Mouse (Mus musculus): ENCODE data around the gene Dnajb6. TPM values are rescaled to one million over a fixed set of nuclear protein-coding genes. Genes with fewer than 3 reads are reported as not detected.
"Not testable (repeated sequence)": the region's sequence is repeated elsewhere in the genome, so short reads cannot be mapped to it uniquely, and the experiment has no call there.

Gene Dnajb6
- total RNA-seq (2017): 148 and 155 TPM in 2 replicates

DNA sequence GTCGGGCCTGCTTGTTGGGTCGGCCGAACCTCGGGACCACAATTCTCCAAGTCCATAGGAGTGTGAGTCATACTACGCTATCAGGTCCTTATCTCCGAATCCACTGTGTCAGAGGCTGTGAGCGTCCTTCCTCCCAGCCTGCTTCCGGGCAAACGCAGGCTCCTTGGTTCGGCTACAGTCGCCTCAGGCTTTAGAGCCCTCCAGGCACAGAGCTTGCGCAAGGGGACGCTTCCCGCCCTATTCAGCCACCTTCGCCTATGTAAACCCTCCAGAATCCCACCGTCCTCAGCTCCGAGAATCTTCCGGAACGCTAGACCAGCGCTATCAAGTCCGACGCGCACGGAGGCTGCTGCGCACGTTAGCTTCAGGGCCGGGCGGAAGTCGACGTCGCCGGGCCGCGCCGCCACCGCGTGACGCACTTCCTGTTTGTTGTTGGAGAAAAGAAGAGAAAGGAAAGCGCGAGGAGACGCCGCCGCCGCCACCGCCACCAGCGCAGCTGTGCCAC is at the start of gene Dnajb6, which contains the start of gene Gm5129:
Gene Dnajb6, plus strand, starts transcription at position 132 of the 505 bp plus-strand sequence.
Gene Gm5129, minus strand, starts transcription at position 380 of the 505 bp plus-strand sequence.
- ATAC-seq (replicated peaks; ENCODE audit: low read depth, poor library complexity, severe bottlenecking): peak; percentile 79

DNA sequence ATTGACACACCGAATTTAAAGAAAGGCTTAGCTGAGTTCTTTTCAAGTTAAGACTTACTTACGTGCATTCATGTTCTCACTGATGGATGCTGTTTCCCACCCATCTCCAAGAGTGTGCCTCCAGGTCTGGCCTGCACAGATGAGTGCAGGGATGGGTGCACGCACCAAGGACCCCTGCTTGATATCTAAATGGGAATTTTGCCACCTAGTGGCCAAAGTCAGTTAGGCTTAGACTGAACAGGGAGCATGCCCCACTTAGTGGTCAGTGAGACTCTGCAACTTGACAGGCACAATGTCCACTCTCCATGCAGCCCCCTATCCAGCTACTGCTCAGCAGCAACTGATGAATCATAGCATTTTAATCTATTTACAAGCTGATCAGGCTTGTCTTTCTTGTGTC is 47.8 kb upstream of the Dnajb6 start:
- peak; percentile 73 for ATAC-seq (replicated peaks; ENCODE audit: low read depth, poor library complexity, severe bottlenecking)

DNA sequence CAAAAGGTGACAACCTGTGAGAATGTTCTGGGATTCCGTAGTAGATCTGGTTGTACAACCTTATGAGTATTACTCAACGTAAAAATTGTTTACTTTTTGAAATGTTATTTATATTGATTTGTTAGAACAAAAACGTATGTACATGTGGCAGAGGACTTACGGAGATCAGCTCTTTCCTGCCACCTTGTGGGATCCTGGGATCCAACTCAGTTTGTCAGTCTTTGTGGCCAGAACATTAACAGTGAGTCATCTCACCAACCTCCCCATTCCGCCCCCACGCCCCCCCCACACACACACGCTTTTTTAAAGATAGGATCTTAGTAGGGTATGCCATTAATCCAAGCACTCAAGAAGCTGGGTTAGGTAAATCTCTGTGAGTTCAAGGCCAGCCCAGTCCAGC is 47.1 kb upstream of the Dnajb6 start:
- ATAC-seq (replicated peaks; ENCODE audit: low read depth, poor library complexity, severe bottlenecking): no peak

DNA sequence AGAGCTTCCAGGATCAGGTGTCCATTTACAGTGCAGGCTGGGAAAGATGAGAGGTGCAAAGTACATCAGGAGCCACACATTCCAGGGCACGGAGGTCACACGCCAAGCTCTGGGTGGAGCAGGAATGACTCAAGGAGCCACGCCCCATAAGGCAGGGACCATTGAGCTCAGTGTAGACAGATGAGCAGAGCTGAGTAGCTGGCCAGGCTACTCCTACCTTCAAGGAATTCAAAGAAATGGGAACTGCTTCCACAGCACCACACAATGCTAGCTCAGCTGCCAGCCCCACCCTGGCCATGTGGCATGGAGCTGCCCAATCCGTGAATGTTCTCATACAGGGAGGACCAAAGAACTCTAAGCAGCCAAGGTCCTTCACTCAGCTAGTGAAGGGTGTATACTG is 37.0 kb upstream of the Dnajb6 start:
- ATAC-seq (replicated peaks; ENCODE audit: low read depth, poor library complexity, severe bottlenecking): no peak

DNA sequence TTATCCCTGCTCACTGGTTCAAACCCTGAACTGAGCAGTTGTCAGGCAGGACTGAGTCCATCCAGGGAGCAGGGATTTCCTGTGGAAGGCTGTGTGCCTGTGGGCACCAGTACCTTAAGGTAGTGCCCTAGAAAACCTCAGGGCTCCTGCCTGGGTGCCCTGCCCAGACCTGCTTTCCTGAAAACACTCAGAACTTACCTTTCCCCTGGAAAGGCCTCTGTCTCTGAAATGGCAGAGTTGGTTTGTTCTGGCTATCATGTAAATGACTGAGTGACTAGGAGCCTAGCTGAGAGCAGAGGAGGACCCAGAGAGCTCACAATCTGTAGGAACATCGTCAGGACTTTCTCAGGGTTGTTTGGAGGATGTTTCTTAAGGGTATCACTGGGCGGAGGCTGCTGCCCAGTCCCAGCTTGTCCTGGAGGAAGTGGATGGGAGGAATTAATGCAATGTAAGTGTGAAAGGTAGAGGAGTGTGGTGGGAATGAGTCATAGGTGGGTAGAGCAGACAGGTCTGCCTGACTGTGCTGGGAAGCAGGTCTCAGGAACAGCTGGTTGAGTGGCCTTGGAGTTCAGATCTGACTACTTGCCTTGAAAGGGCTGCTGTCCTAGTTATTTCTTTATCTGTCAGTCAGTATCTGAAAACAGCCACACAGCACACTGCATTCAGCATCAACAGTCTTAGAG is 35.8 kb upstream of the Dnajb6 start:
- no peak for ATAC-seq (replicated peaks; ENCODE audit: low read depth, poor library complexity, severe bottlenecking)

DNA sequence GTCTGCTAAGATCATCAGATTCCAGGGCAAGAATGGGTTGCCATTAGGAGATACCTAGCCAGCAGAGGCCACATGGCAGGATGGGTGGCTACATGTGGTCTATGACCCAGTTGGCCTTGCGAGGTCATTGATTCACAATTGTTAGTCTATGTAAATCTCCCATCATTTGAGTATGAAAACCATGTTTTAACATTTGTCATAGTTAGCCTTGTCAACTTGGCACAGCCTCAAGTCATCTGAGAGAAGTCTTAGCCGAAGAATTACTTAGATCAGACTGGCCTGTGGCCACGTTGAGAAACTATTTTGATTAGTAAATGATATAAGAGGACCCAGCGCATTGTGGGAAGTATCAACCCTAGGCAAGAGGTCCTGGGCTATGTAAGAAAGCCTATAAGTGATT is 28.2 kb upstream of the Dnajb6 start:
- ATAC-seq (replicated peaks; ENCODE audit: low read depth, poor library complexity, severe bottlenecking): no peak

DNA sequence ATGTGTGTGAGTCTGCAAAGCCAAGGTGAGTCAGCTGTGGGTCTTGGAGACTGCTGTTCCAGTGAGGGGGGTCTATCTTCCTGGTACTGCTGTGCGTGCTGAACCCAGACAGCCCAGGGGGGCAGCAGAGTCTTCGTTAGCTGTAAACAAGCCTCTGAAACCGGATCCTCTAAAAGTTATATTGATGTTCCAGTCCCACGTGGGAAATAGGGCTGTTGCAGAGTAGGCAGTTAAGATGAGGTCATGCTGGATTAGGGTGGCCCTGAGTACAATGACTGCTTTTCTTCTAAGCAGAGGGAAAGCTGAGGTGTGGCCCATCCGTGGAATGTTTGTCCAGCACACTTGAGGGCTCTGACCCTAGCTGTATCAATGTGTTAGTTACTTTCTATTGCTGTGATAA is 27.2 kb upstream of the Dnajb6 start:
- ATAC-seq (replicated peaks; ENCODE audit: low read depth, poor library complexity, severe bottlenecking): no peak

DNA sequence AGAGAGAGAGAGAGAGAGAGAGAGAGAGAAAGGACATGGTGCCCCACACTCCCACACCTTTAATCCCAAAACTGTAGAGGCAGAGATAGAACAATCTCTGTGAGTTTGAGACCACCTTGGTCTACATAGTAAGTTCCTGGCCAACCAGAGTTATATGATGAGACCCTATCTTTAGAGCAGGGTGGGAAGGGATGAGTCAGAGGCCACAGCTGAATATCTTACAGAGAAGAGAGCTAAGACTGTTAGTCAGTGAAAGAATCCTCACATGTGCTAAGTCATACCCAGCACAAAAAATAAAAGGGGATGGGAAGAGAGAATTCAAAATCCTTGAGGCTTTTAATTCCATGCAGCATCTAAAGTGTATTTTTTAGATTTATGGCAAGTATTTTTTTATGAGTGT is 23.9 kb upstream of the Dnajb6 start:
- no peak for ATAC-seq (replicated peaks; ENCODE audit: low read depth, poor library complexity, severe bottlenecking)

DNA sequence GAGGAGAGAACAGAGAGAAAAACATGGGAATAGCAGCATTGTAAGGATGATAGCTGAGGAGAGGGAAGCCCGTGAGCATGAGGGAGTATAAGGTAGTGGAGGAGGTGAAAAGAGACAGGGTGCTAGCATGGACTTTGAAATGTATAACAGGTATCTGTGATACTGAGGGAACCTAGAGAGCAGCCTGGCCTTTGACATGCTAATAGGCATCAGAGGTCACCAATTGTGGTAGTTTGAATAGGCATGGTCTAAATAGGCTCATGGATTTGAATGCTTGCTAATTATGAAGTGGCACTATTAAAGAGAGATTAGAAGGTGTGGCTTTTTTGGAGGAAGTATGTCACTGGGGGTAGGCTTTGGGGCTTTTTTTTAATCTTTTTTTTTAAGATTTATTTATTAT is 22.6 kb upstream of the Dnajb6 start:
- ATAC-seq (replicated peaks; ENCODE audit: low read depth, poor library complexity, severe bottlenecking): no peak

DNA sequence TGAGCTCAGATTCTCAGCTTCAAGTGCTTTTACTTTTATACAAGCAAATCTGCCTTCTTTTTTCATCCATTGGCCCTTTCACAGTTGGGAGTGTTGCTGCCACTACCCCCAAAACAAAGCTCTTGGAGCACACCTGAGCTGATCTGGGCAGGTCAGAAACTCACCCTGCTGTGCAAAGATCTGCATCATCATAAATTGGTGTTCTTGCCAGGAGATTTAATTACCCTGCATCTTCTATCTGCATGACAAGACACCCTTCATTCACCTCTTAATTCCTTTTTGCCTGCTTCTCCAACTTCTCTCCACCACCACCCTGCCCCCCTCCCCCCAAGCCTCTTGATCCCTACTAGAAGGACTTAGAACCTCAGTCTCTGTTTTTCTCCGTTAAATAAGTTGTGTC is 14.3 kb upstream of the Dnajb6 start:
- ATAC-seq (replicated peaks; ENCODE audit: low read depth, poor library complexity, severe bottlenecking): no peak

DNA sequence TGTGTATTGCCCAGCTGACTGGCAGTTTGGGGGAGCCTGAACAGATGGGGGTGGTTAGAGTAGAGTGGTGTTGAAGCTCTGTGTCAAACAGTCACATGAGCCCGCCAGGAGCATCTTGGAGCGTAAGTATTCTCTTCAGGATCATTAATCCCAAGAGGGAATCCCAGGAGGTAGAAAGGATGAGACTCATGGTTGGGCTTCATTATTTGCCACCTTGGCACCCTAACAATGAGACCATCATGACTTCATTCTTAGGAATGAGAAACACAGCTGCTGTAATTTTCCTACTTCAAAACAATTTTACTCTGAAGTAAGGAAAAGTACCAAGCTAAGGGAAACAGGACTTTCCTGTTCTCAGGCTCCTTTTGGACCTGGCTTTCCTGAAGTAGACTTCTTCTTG is 10.1 kb upstream of the Dnajb6 start:
- no peak for ATAC-seq (replicated peaks; ENCODE audit: low read depth, poor library complexity, severe bottlenecking)

DNA sequence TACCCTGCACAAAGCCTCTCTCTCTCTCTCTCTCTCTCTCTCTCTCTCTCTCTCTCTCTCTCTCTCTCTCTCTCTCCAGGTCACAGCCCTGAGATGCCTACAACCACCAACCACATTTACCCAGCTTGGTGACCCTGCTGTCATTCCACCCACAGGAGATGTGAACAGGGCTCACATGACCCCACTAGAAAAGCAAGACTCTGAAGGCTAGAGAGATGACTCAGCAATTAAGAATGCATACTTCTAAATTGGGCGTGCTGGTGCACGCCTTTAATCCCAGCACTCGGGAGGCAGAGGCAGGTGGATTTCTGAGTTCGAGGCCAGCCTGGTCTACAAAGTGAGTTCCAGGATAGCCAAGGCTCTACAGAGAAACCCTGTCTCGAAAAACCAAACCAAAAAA is 9.4 kb upstream of the Dnajb6 start:
- ATAC-seq (replicated peaks; ENCODE audit: low read depth, poor library complexity, severe bottlenecking): not testable (repeated sequence)

DNA sequence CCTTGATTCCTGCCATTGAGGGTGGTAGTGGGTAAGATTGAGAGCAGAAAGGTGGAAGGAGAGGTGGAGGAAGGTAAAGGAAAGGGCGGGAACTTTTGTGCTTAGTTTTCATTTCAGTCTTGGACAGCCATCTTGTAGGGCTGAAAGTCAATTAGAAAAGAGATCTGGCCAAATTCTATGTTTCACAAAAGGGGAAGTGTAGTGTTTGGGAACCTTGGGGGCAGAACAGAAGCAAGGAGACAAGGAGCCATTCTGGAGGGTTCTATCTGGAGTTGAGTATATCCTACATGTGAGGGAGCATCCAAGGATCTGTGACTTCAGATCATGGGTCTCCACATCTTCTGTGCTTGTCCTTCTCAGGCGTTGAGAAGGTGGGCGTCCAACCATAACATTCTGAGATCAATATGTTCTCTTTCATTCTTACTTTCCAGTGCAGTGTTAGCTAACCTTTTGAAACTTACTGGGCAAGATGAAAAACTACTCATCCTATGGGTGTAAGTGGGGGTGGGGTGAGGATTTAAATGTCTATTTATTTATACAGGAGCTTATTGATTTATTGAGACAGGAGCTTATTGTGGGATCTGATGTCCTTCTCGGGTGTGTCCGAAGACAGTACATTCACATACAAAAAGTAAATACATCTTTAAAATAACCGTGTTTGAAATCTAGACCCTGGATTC is 517 bp upstream of the Dnajb6 start:
- no peak for ATAC-seq (replicated peaks; ENCODE audit: low read depth, poor library complexity, severe bottlenecking)

DNA sequence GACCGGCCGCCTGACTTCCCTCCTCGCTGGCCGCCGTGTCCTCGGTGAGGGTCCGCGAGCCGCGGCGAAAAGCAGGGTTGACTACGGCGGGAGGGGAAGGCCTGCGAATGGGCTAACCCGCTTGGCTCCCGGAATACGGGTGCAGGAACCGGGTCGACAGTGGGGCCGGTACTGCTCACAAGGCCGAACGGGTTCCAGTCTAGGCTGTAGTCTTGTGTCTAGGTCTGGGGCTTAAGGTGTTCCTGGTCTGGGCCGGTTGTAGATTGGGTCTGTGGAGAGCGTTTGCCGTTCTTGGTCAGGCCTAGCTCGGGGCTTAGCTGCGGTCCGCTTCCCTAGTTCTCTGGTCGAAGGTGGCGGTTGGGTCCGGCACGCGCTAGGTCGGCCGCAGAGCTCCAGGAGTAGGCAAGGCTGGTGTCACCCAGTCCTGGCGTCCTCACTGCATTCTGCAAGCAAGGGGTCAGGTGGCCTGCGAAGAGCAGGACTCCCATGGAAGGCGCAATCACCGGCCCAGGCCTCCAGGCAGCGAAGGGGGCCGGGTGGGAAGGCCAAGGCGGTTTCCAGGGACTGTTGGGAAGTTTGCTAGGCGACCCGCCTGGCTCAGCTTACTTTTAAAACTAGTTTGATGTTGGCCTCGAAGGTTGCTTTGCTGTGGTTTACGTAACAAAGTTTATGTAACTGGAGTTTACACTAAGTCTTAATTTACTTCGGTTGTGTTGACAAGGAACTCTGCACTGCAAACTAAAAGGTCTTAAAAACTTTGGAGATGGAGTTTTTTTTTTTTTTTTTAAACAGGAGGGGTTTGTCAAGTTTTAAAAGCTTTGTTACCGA is 799 bp downstream of the Dnajb6 start:
- peak; percentile 13 for ATAC-seq (replicated peaks; ENCODE audit: low read depth, poor library complexity, severe bottlenecking)

DNA sequence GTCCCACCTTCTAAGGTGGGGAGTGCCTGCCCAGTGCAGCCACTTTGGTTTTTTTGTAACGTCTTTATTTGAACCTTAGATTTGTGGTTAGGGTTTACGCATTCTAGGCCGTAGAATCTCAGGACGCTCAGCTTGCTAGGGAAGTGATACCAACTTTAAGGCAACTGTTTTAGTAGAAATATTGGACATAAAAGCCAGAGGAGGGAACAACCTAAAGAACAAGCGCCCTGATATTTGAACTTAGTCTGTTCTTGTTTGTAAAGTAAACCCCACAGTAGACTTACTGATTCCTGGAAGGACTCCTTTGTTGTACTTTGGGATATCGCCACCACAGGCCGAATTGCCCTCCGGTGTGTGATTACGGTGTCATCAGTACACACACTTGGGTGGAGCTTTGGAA is 1.5 kb downstream of the Dnajb6 start:
- no peak for ATAC-seq (replicated peaks; ENCODE audit: low read depth, poor library complexity, severe bottlenecking)

DNA sequence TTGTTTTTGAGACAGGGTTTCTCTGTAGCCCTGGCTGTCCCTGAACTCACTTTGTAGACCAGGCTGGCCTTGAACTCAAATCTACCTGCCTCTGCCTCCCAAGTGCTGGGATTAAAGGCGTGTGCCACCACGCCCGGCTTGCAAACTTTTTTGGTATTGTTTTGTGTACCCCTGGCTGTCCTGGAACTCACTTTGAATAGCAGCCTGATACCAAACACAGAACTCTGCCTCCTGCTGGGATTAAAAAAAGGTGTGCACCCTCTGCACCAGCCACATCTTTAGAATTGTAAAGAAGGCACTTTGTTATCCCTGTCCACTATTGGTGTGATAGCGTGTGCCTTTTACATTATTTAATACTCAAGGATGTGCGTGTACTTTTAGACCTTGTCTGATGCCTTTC is 2.0 kb downstream of the Dnajb6 start:
- ATAC-seq (replicated peaks; ENCODE audit: low read depth, poor library complexity, severe bottlenecking): no peak

DNA sequence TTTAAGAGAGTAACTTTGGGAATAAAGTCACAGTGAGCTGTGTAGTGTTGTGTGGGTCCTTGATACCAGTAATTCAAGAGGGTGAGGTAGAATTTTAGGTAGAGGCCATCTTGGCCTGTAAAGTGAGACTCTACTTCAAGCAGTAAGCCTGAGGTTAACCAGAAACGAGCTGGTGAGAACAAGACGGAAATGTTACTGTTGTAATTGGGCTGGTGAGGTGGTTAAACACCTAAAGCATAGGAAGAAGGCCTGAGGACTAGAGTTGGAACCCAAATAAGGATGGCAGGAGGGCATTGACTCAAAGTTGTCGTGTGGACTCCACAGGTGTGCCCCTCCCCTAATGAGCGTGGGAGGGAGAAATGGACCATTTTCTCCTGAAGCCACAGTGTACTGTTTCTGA is 2.6 kb downstream of the Dnajb6 start:
- ATAC-seq (replicated peaks; ENCODE audit: low read depth, poor library complexity, severe bottlenecking): no peak

DNA sequence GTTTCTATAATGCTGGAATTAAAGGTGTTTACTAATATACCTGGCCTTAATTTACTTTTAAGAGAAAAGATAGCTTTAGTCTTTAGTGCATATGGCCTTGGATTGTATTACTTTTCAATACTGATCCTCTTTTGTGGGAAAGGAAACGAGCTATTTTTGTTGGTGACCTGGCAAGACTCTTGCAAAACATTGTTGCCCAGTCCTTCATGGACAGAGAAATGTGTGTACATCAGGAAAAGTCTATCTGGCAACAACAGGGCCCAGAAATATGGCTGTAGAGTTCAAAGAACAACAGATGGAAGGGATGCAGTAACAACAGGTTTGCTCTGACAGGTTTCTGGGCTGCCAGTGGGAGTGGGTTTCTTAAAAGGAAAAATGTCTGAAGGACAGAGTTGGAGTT is 5.2 kb downstream of the Dnajb6 start:
- no peak for ATAC-seq (replicated peaks; ENCODE audit: low read depth, poor library complexity, severe bottlenecking)

DNA sequence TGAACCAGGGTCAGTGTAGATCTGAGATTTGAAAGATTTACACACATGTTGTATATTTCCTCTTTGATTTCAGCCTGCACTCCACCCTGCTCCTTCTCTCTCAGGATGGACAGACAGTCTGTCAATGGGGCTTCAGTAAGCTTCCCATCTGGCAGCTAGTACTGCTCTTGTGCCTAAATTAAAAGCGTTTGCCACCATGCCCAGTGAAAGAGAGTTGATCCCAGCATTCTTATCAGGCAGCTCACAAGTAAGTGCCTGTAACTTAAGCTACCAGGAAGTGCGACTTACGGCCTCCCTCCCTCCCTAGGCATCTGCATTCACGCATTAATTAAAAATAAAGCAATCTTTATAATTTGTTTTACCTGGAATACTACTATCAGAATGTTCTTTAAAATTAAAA is 5.6 kb downstream of the Dnajb6 start:
- no peak for ATAC-seq (replicated peaks; ENCODE audit: low read depth, poor library complexity, severe bottlenecking)

DNA sequence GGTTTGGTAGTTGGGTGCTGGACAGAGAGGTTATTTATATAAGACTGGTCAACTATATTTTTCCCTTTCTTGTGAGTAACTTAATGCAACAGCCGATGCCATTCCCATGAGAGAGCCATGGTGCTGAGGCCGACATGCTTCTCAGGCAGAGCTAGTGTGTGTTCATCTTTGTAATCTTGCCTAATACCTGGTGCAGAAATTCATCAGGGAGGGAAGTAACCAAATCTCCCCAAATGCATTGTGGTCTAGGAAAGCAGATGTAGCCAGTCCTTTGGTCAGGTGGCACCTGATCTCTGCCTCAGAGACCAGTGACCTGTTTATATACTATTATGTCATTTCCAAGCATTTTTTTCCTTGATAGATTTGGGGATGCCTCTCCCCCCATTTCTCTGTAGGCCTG is 12.2 kb downstream of the Dnajb6 start:
- ATAC-seq (replicated peaks; ENCODE audit: low read depth, poor library complexity, severe bottlenecking): no peak

DNA sequence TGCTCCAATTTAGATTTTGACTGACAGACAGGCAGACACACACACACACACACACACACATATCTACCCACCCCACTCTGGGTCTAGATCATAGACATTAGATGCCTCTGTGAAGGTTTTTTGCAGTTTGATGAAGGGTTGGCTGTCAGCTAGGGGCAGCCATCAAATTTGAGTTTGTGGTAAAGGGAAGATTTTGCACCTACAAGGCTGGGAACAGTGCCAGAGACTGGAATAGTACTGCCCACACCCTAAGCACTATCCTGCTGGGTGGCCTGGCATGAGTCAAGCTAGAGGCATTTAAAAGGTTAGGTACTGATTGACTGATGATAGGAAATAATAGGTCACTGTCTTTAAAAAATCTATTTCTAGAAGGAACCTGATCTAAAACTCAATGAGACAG is 15.8 kb downstream of the Dnajb6 start:
- ATAC-seq (replicated peaks; ENCODE audit: low read depth, poor library complexity, severe bottlenecking): no peak
